Mouse (Mus musculus) bone marrow macrophage, adult 2 months (primary cell): ENCODE measurements at regions not wholly inside any gene's neighbourhood (a gene's known extent, or its start where the extent isn't known, plus 50 kb on each side); places are given as distances from the start of the nearest gene placed in this dataset.

Source experiments
- CTCF ChIP-seq: IDR thresholded peaks from 2 replicates; pipeline ENCODE4 v1.5.1; 2012; ENCODE audit warnings: low read depth, mild to moderate bottlenecking, low read length, moderate library complexity
- POLR2A ChIP-seq: IDR thresholded peaks from 2 replicates; pipeline ENCODE4 v1.6.1; 2012; ENCODE audit warnings: mild to moderate bottlenecking, low read depth, low read length, borderline replicate concordance

DNA sequence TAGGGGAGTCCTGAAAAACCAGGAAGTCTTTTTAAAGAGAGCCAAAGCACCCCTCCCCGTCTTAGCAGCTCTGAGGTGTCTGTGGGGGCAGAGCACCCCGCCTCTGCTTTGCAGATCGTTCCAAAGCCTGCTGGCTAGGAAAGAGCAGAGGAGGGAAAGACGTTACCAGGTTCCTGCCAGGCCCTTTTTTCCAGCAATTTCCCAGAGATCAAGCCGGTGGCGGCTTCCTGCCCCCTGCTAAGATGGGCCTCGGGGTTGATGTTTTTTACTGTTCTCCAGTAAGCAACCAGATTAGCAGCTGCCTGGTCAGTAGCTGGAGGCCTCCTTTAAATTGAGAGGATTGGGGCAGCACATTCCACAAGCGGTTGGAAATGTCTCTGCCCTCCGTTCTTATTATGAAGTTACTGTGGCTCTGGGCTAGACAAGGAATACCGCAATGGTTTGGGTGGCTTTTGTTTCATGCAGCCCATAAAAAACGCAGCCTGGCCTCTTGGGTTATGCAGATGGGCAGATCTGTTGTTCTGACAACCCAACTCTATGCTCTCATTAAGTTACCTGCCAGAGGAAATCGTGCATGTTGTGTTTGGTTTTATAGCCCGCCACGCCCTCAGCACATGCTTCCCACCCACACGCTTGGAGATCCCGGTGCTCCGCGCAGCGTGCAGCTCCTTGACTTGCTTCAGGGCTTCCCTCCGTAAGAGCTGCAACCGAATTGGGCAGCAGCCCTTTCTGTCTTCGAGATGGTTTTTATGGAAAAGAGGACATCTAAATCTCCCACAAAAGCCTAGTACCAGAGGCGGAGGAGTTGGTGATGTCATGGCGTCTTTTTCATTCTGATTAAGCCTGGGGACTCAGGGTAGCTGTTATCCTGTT is 130.1 kb downstream of the Evx1 start:
- TF ChIP-seq CTCF (no peak), POLR2A (no peak)
